Mouse (Mus musculus) megakaryocyte-erythroid progenitor cell, adult 5-6 weeks (primary cell): ENCODE results near the gene Zfp202. TPM values are rescaled to one million over a fixed set of nuclear protein-coding genes. Genes with fewer than 3 reads are reported as not detected.

Experiments used
- ATAC-seq: replicated peaks from 2 replicates; pipeline ENCODE4 v1.8.0; 2016; ENCODE audit warnings: mild to moderate bottlenecking, inconsistent platforms; ENCODE audit not compliant: severe bottlenecking, poor library complexity, low FRiP score, low TSS enrichment
- total RNA-seq, 2 experiments: library from RNA; stranded (forward) in 1 of 2; stranded (reverse) in 1 of 2; fragments of 200-1000, 215-1000 nt in 1 of 2; fragments of >200 nt in 1 of 2; fragmentation: Nextera tagmentation in 1 of 2; gene quantifications; 2 replicates each; pipeline ENCODE4 v1.2.3; 2014 to 2017

Zfp202 gene
- total RNA-seq, 2 experiments from 2014 or later, result 2.2 to 6.4 TPM

DNA sequence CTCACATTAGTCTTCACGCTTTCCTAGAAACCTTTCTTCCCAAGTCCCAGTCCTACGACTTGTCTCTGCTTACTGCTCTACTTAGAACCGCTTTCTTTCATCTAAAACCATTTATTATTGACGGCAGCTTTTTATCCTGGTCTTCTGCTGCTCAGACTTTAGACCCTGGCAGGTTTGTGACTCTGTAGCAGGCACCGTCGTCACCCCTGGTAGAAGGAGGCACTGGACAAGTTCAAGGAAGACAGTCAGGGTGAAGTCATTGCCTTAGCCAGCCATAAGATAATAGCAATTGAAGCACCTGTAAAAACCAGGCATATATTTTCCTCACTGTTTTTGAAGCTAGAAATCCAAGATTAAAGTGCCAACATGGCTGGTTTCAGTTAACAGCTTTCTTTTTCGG, 43.1 kb downstream of the Zfp202 start:
- ATAC-seq, result no peak

DNA sequence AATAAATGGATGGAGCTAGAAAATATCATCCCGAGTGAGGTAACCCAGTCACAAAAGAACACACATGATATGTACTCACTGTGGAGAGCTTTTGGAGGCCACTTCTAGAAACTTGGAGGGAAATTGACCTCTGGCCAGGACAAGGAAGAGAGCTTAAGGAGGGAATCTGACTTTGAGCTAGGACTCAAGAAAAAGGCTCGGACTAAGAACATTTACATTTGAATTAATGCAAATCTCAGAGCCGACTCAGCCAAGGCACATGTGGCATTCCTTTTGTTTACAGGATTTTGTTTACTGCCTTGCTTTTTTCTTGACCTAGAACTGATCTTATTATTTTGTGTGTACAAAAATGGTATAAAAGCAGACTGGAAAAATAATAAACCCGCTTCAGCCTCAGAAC, 47.6 kb downstream of the Zfp202 start:
- no peak for ATAC-seq

DNA sequence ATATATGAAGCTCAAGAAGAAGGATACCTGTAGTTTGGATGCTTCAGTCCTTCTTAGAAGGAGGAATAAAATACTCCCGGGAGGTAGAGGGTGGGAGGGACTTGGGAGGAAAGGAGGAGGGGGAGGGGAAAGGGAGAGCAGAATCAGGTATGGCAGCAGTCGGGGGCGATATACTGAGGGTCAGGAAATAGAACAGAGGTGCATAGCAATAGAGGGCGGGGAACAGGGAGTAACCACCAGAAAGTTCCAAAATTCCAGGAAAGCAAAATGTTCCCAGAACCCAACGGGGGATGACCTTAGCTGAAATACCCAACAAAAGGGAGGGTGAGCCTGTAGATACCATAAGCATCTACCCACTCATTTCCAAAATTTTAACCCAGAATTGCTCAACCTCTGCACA, 48.2 kb downstream of the Zfp202 start:
- no peak for ATAC-seq

GRCm38 (mm10) chr9:40241223-40241801, 49.2 kb downstream of the Zfp202 start:
- peak; percentile 73 for ATAC-seq

GRCm38 (mm10) chr9:40241951-40242888, 50.1 kb downstream of the Zfp202 start:
- no peak for ATAC-seq

- no peak for ATAC-seq
Measured at GRCm38 (mm10) chr9:40245466-40245865, 53.4 kb downstream of the Zfp202 start.

- no peak for ATAC-seq
Measured at GRCm38 (mm10) chr9:40245974-40246665, 54.0 kb downstream of the Zfp202 start.

DNA sequence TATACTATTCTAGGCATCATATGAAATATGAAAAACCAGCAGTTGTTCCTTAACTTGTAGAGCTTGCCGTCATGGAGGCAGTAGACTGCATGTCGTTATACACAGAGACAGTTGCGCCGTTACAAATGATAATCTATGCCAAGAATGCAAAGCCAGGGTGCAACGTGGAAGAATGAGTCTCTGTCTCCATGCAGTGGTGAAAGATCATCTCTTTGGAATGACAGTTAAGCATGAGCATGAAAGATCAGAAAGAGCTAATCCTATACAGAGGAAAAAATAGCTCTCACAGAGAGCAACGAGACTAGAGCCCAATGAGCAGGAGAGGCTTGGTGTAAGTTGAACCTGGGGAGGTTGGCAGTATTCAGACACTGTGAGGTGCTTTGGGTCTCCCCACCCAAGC, 54.6 kb downstream of the Zfp202 start:
- no peak for ATAC-seq

GRCm38 (mm10) chr9:40249106-40249505, 57.0 kb downstream of the Zfp202 start:
- ATAC-seq, result no peak

DNA sequence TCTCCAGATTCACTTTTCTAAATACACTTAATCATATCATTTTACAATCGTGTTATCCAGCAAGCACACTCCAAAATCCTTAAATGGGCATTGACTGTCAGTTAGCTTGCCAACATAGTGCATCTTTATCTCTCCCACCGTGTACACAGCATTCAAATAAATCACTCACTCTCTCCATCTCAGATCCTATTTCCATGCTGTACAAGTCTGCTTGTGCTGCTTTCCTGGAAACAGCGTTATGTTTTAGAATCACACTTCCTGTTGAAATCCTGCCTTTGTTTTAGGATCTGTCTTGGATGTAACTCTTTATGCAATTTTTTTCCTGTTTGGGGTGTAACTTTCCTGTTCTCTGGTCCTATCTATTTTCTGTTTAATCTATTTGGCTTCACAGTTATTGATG, 60.3 kb downstream of the Zfp202 start:
- ATAC-seq, result no peak

Other genes with a start within 250 kb of the Zfp202 start
- gene Olfr975, start 240.3 kb upstream of the Zfp202 start, total RNA-seq (2014; fragmentation: Nextera tagmentation), result not detected in 2 replicates
- gene Olfr975, start 240.3 kb upstream of the Zfp202 start, total RNA-seq (2017), result not detected in 2 replicates
- not detected in 2 replicates for gene Olfr976, start 231.2 kb upstream of the Zfp202 start, total RNA-seq (2014; fragmentation: Nextera tagmentation)
- not detected in 2 replicates for gene Olfr976, start 231.2 kb upstream of the Zfp202 start, total RNA-seq (2017)
- gene Olfr978, start 200.2 kb upstream of the Zfp202 start, total RNA-seq (2014; fragmentation: Nextera tagmentation), result not detected in 2 replicates
- not detected in 2 replicates for gene Olfr978, start 200.2 kb upstream of the Zfp202 start, total RNA-seq (2017)
- not detected in 2 replicates for gene Olfr979, start 188.9 kb upstream of the Zfp202 start, total RNA-seq (2014; fragmentation: Nextera tagmentation)
- not detected in 2 replicates for gene Olfr979, start 188.9 kb upstream of the Zfp202 start, total RNA-seq (2017)
- gene Olfr980, start 182.7 kb upstream of the Zfp202 start, total RNA-seq (2014; fragmentation: Nextera tagmentation), result not detected in 2 replicates
- gene Olfr980, start 182.7 kb upstream of the Zfp202 start, total RNA-seq (2017), result not detected in 2 replicates
- gene Olfr981, start 170.9 kb upstream of the Zfp202 start, total RNA-seq (2014; fragmentation: Nextera tagmentation), result not detected in 2 replicates
- not detected in 2 replicates for gene Olfr981, start 170.9 kb upstream of the Zfp202 start, total RNA-seq (2017)
- gene Olfr982, start 118.5 kb upstream of the Zfp202 start, total RNA-seq (2014; fragmentation: Nextera tagmentation), result not detected in 2 replicates
- gene Olfr982, start 118.5 kb upstream of the Zfp202 start, total RNA-seq (2017), result not detected in 2 replicates
- not detected in 2 replicates for gene Olfr983, start 98.7 kb upstream of the Zfp202 start, total RNA-seq (2014; fragmentation: Nextera tagmentation)
- not detected in 2 replicates for gene Olfr983, start 98.7 kb upstream of the Zfp202 start, total RNA-seq (2017)
- gene Olfr984, start 78.1 kb upstream of the Zfp202 start, total RNA-seq (2014; fragmentation: Nextera tagmentation), result not detected in 2 replicates
- not detected in 2 replicates for gene Olfr984, start 78.1 kb upstream of the Zfp202 start, total RNA-seq (2017)
- gene Olfr985, start 62.1 kb upstream of the Zfp202 start, total RNA-seq (2014; fragmentation: Nextera tagmentation), result not detected in 2 replicates
- not detected in 2 replicates for gene Olfr985, start 62.1 kb upstream of the Zfp202 start, total RNA-seq (2017)
- not detected in 2 replicates for gene Tmem225, start 44.2 kb upstream of the Zfp202 start, total RNA-seq (2014; fragmentation: Nextera tagmentation)
- not detected in 2 replicates for gene Tmem225, start 44.2 kb upstream of the Zfp202 start, total RNA-seq (2017)
- gene Olfr986, start 11.4 kb upstream of the Zfp202 start, total RNA-seq (2014; fragmentation: Nextera tagmentation), result not detected in 2 replicates
- not detected in 2 replicates for gene Olfr986, start 11.4 kb upstream of the Zfp202 start, total RNA-seq (2017)
- gene Scn3b, start 76.9 kb downstream of the Zfp202 start, total RNA-seq (2014; fragmentation: Nextera tagmentation), result not detected in 2 replicates
- gene Scn3b, start 76.9 kb downstream of the Zfp202 start, total RNA-seq (2017), result not detected in 2 replicates